Mouse (Mus musculus) heart, adult 2 months (tissue): ENCODE results near the gene Smap1.

Experiments
- CTCF ChIP-seq: fragments of 200-600 bp; IDR thresholded peaks from 2 replicates; pipeline ENCODE4 v1.8.1; 2022; ENCODE audit warnings: antibody characterized with exemption, mild to moderate bottlenecking, moderate library complexity
- EP300 ChIP-seq: fragments of 200-500 bp; IDR thresholded peaks from 2 replicates; pipeline ENCODE4 v1.6.1; 2011; ENCODE audit warnings: low read depth, low read length, control low read depth; ENCODE audit not compliant: insufficient read depth
- POLR2A ChIP-seq: fragments of 200-500 bp; IDR thresholded peaks from 2 replicates; pipeline ENCODE4 v1.6.1; 2011; ENCODE audit warnings: mild to moderate bottlenecking, low read depth, low read length, control low read depth; ENCODE audit not compliant: insufficient read depth

GRCm38 (mm10) chr1:23882681-23883080 lies 39.4 kb downstream of the Smap1 start:
- TF ChIP-seq CTCF, result no peak
- TF ChIP-seq POLR2A, result no peak
- no peak for TF ChIP-seq EP300
